Mouse (Mus musculus) MEL (cell line): ENCODE measurements around the gene Tex46. TPM values are rescaled to one million over a fixed set of nuclear protein-coding genes. Genes with fewer than 3 reads are reported as not detected.

Experiments
- DNase-seq: peaks from one replicate; pipeline ENCODE4 v3.0.0; 2011; ENCODE audit warnings: low read depth, low spot score
- H3K27ac ChIP-seq: 2 replicates; pipeline ENCODE4 v1.5.1; 2012; ENCODE audit warnings: low read depth, mild to moderate bottlenecking, control low read depth, low read length, moderate library complexity; ENCODE audit not compliant: control insufficient read depth
- H3K27me3 ChIP-seq, 2 experiments: fragments of 150-350 bp in 1 of 2; sonication (generic) in 1 of 2; 2 replicates each; pipeline ENCODE4 v1.6.1; 2012; ENCODE audit warnings: low read length in 2 of 2, mild to moderate bottlenecking in 2 of 2, improper control_type of control experiment in 1 of 2, moderate library complexity in 1 of 2; ENCODE audit not compliant: insufficient read depth in 2 of 2, control insufficient read depth in 1 of 2
- H3K36me3 ChIP-seq, 2 experiments: 2 replicates each; pipeline ENCODE4 v1.6.1; 2012 to 2014; ENCODE audit warnings: low read length in 2 of 2, improper control_type of control experiment in 1 of 2, inconsistent platforms in 1 of 2, mild to moderate bottlenecking in 1 of 2; ENCODE audit not compliant: insufficient read depth in 2 of 2, control insufficient read depth in 1 of 2
- H3K4me1 ChIP-seq, 2 experiments: fragments of 150-350 bp in 1 of 2; sonication (generic) in 1 of 2; 2 replicates each; pipeline ENCODE4 v1.6.1; 2012; ENCODE audit warnings: low read length in 2 of 2, improper control_type of control experiment in 1 of 2, mild to moderate bottlenecking in 1 of 2; ENCODE audit not compliant: insufficient read depth in 2 of 2, control insufficient read depth in 1 of 2
- H3K4me3 ChIP-seq, 2 experiments: fragments of 150-350 bp in 1 of 2; sonication (generic) in 1 of 2; 2 replicates each; pipeline ENCODE4 v1.5.1; 2012; ENCODE audit warnings: low read depth in 2 of 2, low read length in 2 of 2, mild to moderate bottlenecking in 2 of 2, moderate library complexity in 2 of 2, control low read depth in 1 of 2, improper control_type of control experiment in 1 of 2; ENCODE audit not compliant: control insufficient read depth in 1 of 2, insufficient read depth in 1 of 2
- H3K79me2 ChIP-seq: 2 replicates; pipeline ENCODE4 v1.6.1; 2012; ENCODE audit warnings: mild to moderate bottlenecking, low read length, moderate library complexity; ENCODE audit not compliant: control insufficient read depth, poor library complexity, insufficient read depth
- H3K9ac ChIP-seq: 2 replicates; pipeline ENCODE4 v1.6.1; 2012; ENCODE audit warnings: low read depth, mild to moderate bottlenecking, control low read depth, low read length, moderate library complexity; ENCODE audit not compliant: control insufficient read depth, poor library complexity, severe bottlenecking
- H3K9me3 ChIP-seq: fragments of 150-350 bp; sonication (generic); replicated peaks from 2 replicates; pipeline ENCODE4 v1.6.1; 2012; ENCODE audit warnings: mild to moderate bottlenecking, low read length, improper control_type of control experiment, moderate library complexity; ENCODE audit not compliant: insufficient read depth
- CHD1 ChIP-seq: IDR thresholded peaks from 2 replicates; pipeline ENCODE4 v1.6.1; 2012; ENCODE audit warnings: low read depth, mild to moderate bottlenecking, inconsistent platforms, low read length, improper control_type of control experiment
- CHD2 ChIP-seq: IDR thresholded peaks from 2 replicates; pipeline ENCODE4 v1.6.1; 2011; ENCODE audit warnings: low read length, improper control_type of control experiment
- CTCF ChIP-seq, 3 experiments: IDR thresholded peaks in 2 of 3; conservative IDR thresholded peaks in 1 of 3; 2 replicates each; pipeline ENCODE4 v1.5.1; 2011 to 2012; ENCODE audit warnings: low read length in 3 of 3, low read depth in 2 of 3, mild to moderate bottlenecking in 2 of 3, improper control_type of control experiment in 1 of 3, inconsistent platforms in 1 of 3, mixed read lengths in 1 of 3, moderate library complexity in 1 of 3; ENCODE audit not compliant: control insufficient read depth in 1 of 3, insufficient read depth in 1 of 3, poor library complexity in 1 of 3, severe bottlenecking in 1 of 3
- E2F4 ChIP-seq: IDR thresholded peaks from 2 replicates; pipeline ENCODE4 v1.6.1; 2011; ENCODE audit warnings: low read depth, low read length, improper control_type of control experiment, borderline replicate concordance
- ELF1 ChIP-seq: IDR thresholded peaks from 2 replicates; pipeline ENCODE4 v1.6.1; 2014; ENCODE audit warnings: low read depth, mild to moderate bottlenecking, inconsistent platforms, low read length, improper control_type of control experiment, moderate library complexity
- EP300 ChIP-seq, 2 experiments: IDR thresholded peaks; 2 replicates each; pipeline ENCODE4 v1.6.1; 2011; ENCODE audit warnings: improper control_type of control experiment in 2 of 2, low read length in 2 of 2, low read depth in 1 of 2, mild to moderate bottlenecking in 1 of 2
- ETS1 ChIP-seq: IDR thresholded peaks from 2 replicates; pipeline ENCODE4 v1.6.1; 2012; ENCODE audit warnings: low read depth, mild to moderate bottlenecking, inconsistent platforms, low read length, improper control_type of control experiment, moderate library complexity
- GATA1 ChIP-seq: IDR thresholded peaks from 2 replicates; pipeline ENCODE4 v1.6.1; 2011; ENCODE audit warnings: low read depth, low read length, improper control_type of control experiment
- HCFC1 ChIP-seq: IDR thresholded peaks from 2 replicates; pipeline ENCODE4 v1.6.1; 2012; ENCODE audit warnings: low read depth, mild to moderate bottlenecking, inconsistent platforms, low read length, improper control_type of control experiment, moderate library complexity
- JUND ChIP-seq: IDR thresholded peaks from 2 replicates; pipeline ENCODE4 v1.6.1; 2011; ENCODE audit warnings: low read depth, mild to moderate bottlenecking, improper control_type of control experiment, low read length
- KAT2A ChIP-seq: conservative IDR thresholded peaks from 2 replicates; pipeline ENCODE4 v1.6.1; 2012; ENCODE audit warnings: low read depth, low read length, improper control_type of control experiment, inconsistent platforms
- MAFK ChIP-seq: IDR thresholded peaks from 2 replicates; pipeline ENCODE4 v1.6.1; 2011; ENCODE audit warnings: low read depth, mild to moderate bottlenecking, low read length, improper control_type of control experiment, borderline replicate concordance
- MAX ChIP-seq: IDR thresholded peaks from 2 replicates; pipeline ENCODE4 v1.6.1; 2011; ENCODE audit warnings: low read length, improper control_type of control experiment
- MAZ ChIP-seq: IDR thresholded peaks from 2 replicates; pipeline ENCODE4 v1.6.1; 2012; ENCODE audit warnings: low read depth, mild to moderate bottlenecking, inconsistent platforms, low read length, improper control_type of control experiment
- MEF2A ChIP-seq: IDR thresholded peaks from 2 replicates; pipeline ENCODE4 v1.6.1; 2014; ENCODE audit warnings: low read depth, mild to moderate bottlenecking, inconsistent platforms, low read length, improper control_type of control experiment; ENCODE audit not compliant: poor library complexity, insufficient replicate concordance, severe bottlenecking; ENCODE audit errors: extremely low read depth
- MXI1 ChIP-seq: IDR thresholded peaks from 2 replicates; pipeline ENCODE4 v1.6.1; 2011; ENCODE audit warnings: mild to moderate bottlenecking, low read depth, low read length, improper control_type of control experiment
- MYB ChIP-seq: IDR thresholded peaks from 2 replicates; pipeline ENCODE4 v1.6.1; 2011; ENCODE audit warnings: mild to moderate bottlenecking, low read depth, low read length, improper control_type of control experiment
- NELFE ChIP-seq: IDR thresholded peaks from 2 replicates; pipeline ENCODE4 v1.6.1; 2011; ENCODE audit warnings: low read depth, low read length, improper control_type of control experiment
- POLR2AphosphoS5 ChIP-seq: IDR thresholded peaks from 2 replicates; pipeline ENCODE4 v1.6.1; 2012; ENCODE audit warnings: low read depth, borderline replicate concordance, mild to moderate bottlenecking, inconsistent platforms, low read length, moderate library complexity, mixed read lengths
- RAD21 ChIP-seq: IDR thresholded peaks from 2 replicates; pipeline ENCODE4 v1.6.1; 2011; ENCODE audit warnings: mild to moderate bottlenecking, low read depth, low read length, improper control_type of control experiment
- RCOR1 ChIP-seq: IDR thresholded peaks from 2 replicates; pipeline ENCODE4 v1.6.1; 2012; ENCODE audit warnings: low read depth, mild to moderate bottlenecking, inconsistent platforms, low read length, improper control_type of control experiment
- SIN3A ChIP-seq: IDR thresholded peaks from 2 replicates; pipeline ENCODE4 v1.6.1; 2012; ENCODE audit warnings: low read length, improper control_type of control experiment, inconsistent platforms
- SMC3 ChIP-seq: IDR thresholded peaks from 2 replicates; pipeline ENCODE4 v1.6.1; 2011; ENCODE audit warnings: low read depth, low read length, improper control_type of control experiment
- TAL1 ChIP-seq: IDR thresholded peaks from 2 replicates; pipeline ENCODE4 v1.6.1; 2012; ENCODE audit warnings: mild to moderate bottlenecking, inconsistent platforms, low read length, moderate library complexity, mixed read lengths
- TBP ChIP-seq: IDR thresholded peaks from 2 replicates; pipeline ENCODE4 v1.8.0; 2011; ENCODE audit warnings: low read depth, low read length, improper control_type of control experiment
- TCF12 ChIP-seq: IDR thresholded peaks from 2 replicates; pipeline ENCODE4 v1.6.1; 2014; ENCODE audit warnings: low read depth, mild to moderate bottlenecking, inconsistent platforms, low read length, improper control_type of control experiment, moderate library complexity
- UBTF ChIP-seq: IDR thresholded peaks from 2 replicates; pipeline ENCODE4 v1.6.1; 2012; ENCODE audit warnings: low read depth, mild to moderate bottlenecking, inconsistent platforms, low read length, improper control_type of control experiment, moderate library complexity, borderline replicate concordance; ENCODE audit not compliant: insufficient read depth
- USF1 ChIP-seq: IDR thresholded peaks from 2 replicates; pipeline ENCODE4 v1.6.1; 2014; ENCODE audit warnings: low read depth, mild to moderate bottlenecking, inconsistent platforms, low read length, improper control_type of control experiment, moderate library complexity
- USF2 ChIP-seq, 2 experiments: IDR thresholded peaks; 2 replicates each; pipeline ENCODE4 v1.6.1; 2011 to 2012; ENCODE audit warnings: improper control_type of control experiment in 2 of 2, low read length in 2 of 2, borderline replicate concordance in 1 of 2, inconsistent platforms in 1 of 2, low read depth in 1 of 2, mild to moderate bottlenecking in 1 of 2; ENCODE audit not compliant: insufficient read depth in 1 of 2
- ZC3H11A ChIP-seq: IDR thresholded peaks from 2 replicates; pipeline ENCODE4 v1.6.1; 2012; ENCODE audit warnings: low read depth, mild to moderate bottlenecking, inconsistent platforms, low read length, improper control_type of control experiment
- ZKSCAN1 ChIP-seq: IDR thresholded peaks from 2 replicates; pipeline ENCODE4 v1.6.1; 2012; ENCODE audit warnings: low read depth, mild to moderate bottlenecking, inconsistent platforms, low read length, improper control_type of control experiment, moderate library complexity
- ZMIZ1 ChIP-seq: IDR thresholded peaks from 2 replicates; pipeline ENCODE4 v1.6.1; 2012; ENCODE audit warnings: low read depth, mild to moderate bottlenecking, inconsistent platforms, low read length, improper control_type of control experiment, moderate library complexity
- ZNF384 ChIP-seq: IDR thresholded peaks from 2 replicates; pipeline ENCODE4 v1.6.1; 2012; ENCODE audit warnings: low read depth, mild to moderate bottlenecking, inconsistent platforms, low read length, improper control_type of control experiment
- polyA plus RNA-seq, 2 experiments: library from polyadenylated mRNA; stranded (reverse) in 1 of 2; unstranded in 1 of 2; fragments of >175 nt in 1 of 2; fragments of >200 nt in 1 of 2; gene quantifications; 2 replicates each; pipeline versions ENCODE4 v1.2.1 to v1.2.4; 2012; ENCODE audit warnings: low replicate concordance in 2 of 2, low read depth in 1 of 2; ENCODE audit not compliant: insufficient read length in 2 of 2, insufficient read depth in 1 of 2, missing spikeins in 1 of 2
- total RNA-seq: library from RNA; depleted of rRNA; stranded (reverse); fragments of 300-350 nt; gene quantifications from 2 replicates; pipeline ENCODE4 v1.2.3, GENCODE M21; 2012

Gene Tex46
- total and polyA plus RNA-seq, 3 experiments = not detected

DNA sequence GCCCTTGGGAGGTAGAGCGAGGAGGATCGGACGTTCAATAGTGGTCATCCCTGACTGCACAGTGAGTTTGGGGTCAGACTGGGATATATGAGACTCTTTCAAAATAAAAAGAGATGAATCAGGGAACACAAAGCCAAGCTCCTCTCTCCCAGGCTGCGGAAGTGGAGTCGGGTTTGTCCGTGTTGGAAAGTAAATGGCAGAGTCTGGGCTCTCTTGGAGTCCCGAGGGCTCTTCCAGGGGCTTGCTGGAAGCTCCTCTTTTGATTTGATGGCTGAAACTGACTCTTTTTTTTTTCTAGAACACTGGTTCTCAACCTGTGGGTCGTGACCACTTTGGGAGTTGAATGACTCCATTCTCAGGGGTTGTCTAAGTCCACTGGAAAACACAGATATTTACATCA lies 40.0 kb downstream of the Tex46 start (continued):
- TF ChIP-seq GATA1 (no peak), HCFC1 (no peak), UBTF (no peak), CTCF (IDR thresholded peaks at IDR 0.05 in 2 of 3, conservative IDR thresholded peaks at IDR 0.05 in 1 of 3; ENCODE audit: control insufficient read depth in 1 of 3, insufficient read depth in 1 of 3, low read depth in 2 of 3, low read length in 3 of 3, poor library complexity in 1 of 3, severe bottlenecking in 1 of 3) (no peak)

DNA sequence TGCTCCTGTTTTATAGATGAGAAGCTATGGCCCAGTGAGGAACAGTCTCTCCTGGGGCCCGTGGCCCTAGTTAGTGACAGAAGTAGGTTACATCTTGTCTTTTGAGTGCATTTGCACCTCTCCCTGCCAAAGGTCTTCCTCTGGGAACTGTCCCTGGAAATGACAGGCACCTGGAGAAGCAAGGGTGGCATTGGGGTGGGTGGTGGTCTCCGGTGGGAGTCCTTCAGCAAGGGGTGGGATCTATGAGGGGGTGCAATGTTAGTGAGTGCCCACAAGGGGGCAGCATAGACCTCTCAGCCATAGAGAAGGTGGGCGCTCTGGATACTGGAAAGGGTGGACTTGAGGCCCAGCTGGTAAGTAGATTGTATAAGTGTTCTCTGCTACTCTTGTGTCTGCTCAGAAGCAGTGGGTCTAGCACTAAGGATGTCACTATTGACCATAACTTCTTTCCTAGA lies 41.1 kb downstream of the Tex46 start:
- H3K79me2 ChIP-seq = peaks cover 2% of the 10 kb centered on the region
- H3K9me3 ChIP-seq = no peaks in the 10 kb centered on the region
- no peaks in the 10 kb centered on the region for H3K27me3 ChIP-seq
- peak; percentile 88 for DNase-seq
- H3K27ac ChIP-seq = peak overlapping the region; percentile 74
- H3K9ac ChIP-seq = peak overlapping the region; percentile 59
- H3K4me1 ChIP-seq = peaks cover 0 to 22% of the 10 kb centered on the region in 2 experiments; a peak in 2 of 4 replicates
- H3K36me3 ChIP-seq = peaks cover 0 to 6% of the 10 kb centered on the region in 2 experiments; a peak in 2 of 4 replicates
- H3K4me3 ChIP-seq = peak overlapping the region; percentile 30 to 37; a peak in 3 of 4 replicates
- TF ChIP-seq UBTF (no peak), CTCF (IDR thresholded peaks at IDR 0.05 in 2 of 3, conservative IDR thresholded peaks at IDR 0.05 in 1 of 3; ENCODE audit: control insufficient read depth in 1 of 3, insufficient read depth in 1 of 3, low read depth in 2 of 3, low read length in 3 of 3, poor library complexity in 1 of 3, severe bottlenecking in 1 of 3) (peak; percentile 75 to 86 (median 80)), MXI1 (0 out of 2 replicates have a peak, but pooled peaks have one; percentile 13), MAX (no peak), SMC3 (peak; percentile 75), RCOR1 (no peak), MAFK (no peak), MEF2A (no peak), NELFE (no peak), ZNF384 (no peak), MAZ (no peak), SIN3A (peak; percentile 39; the same call in 1 of the 2 replicates), CHD1 (no peak), ELF1 (no peak), GATA1 (0 out of 2 replicates have a peak, but pooled peaks have one; percentile 23), ZKSCAN1 (no peak), ZMIZ1 (no peak), ZC3H11A (peak; percentile 75), TAL1 (peak; percentile 14; the same call in 1 of the 2 replicates), POLR2AphosphoS5 (no peak), TBP (no peak), HCFC1 (no peak), USF2 (IDR thresholded peaks at IDR 0.05; ENCODE audit: borderline replicate concordance in 1 of 2, insufficient read depth in 1 of 2, low read depth in 1 of 2, low read length in 2 of 2) (no peak), JUND (no peak), USF1 (no peak), CHD2 (no peak), KAT2A (no peak), E2F4 (no peak), RAD21 (peak; percentile 76), ETS1 (no peak), TCF12 (no peak), EP300 (IDR thresholded peaks at IDR 0.05; ENCODE audit: low read depth in 1 of 2, low read length in 2 of 2) (0 out of 4 replicates have a peak, but pooled peaks of 1 of the 2 experiments have one; percentile 9), MYB (no peak)
